Mouse (Mus musculus) brain, embryonic 14.5 days (tissue): ENCODE data around the gene Slc16a14.
"Not testable (repeated sequence)": the region's sequence is repeated elsewhere in the genome, so short reads cannot be mapped to it uniquely, and the experiment has no call there.

Experiments
- CTCF ChIP-seq: fragments of 200-500 bp; IDR thresholded peaks from 2 replicates; pipeline ENCODE4 v1.5.1; 2012; ENCODE audit warnings: inconsistent platforms, mild to moderate bottlenecking, moderate library complexity, borderline replicate concordance; ENCODE audit not compliant: insufficient read depth, insufficient read length; ENCODE audit errors: extremely low read depth
- POLR2A ChIP-seq: fragments of 200-500 bp; IDR thresholded peaks from 2 replicates; pipeline ENCODE4 v1.6.1; 2012; ENCODE audit warnings: mild to moderate bottlenecking, inconsistent platforms, borderline replicate concordance; ENCODE audit not compliant: poor library complexity, insufficient read depth, insufficient read length, severe bottlenecking; ENCODE audit errors: extremely low read depth

DNA sequence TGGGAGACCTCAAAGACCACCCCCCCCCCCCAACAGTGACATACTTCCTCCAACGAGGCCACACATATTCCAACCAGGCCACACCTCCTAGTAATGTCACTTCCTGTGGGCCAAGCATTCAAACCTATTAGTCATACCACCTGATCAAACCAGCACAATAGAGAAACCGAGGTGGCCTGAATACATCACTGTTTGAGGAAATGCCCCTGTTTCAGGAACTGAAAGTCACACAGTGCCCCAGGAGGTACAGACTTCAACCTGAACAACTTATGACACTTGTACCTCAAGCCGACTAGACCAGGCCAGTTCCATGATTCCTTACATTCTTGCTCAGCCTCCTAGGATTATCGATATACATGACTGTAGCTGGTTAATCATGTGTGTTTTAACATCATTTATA, 22.8 kb upstream of the Slc16a14 start:
- TF ChIP-seq CTCF, POLR2A: not testable (repeated sequence)
